Mouse (Mus musculus) thymus, postnatal 25 days (tissue): ENCODE data around the gene Vmn1r6.
"Not testable (repeated sequence)": the region's sequence is repeated elsewhere in the genome, so short reads cannot be mapped to it uniquely, and the experiment has no call there.

Source experiments
- DNase-seq: peaks from one replicate; pipeline ENCODE4 v3.0.0; 2022

Gene Vmn1r6

DNA sequence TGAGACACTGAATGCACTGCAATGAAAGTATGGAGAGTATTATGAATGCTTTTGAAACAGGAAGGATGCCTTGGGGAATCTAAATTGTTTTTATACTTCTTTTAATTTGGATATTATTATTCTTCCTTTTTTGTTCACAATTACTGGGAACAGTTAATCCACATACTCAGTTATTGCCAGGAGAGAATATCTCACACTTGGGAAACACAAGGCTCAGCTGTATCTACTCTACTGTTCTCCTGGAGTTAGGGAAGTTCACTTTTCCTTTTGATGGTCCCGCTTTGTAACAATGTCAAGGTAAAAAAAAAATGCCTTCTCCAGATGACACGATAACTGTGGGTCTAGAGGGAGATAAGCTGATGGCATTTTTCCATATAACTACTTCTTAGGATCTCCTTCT lies at the start of gene Vmn1r6:
Gene Vmn1r6 (plus strand): TSS at position 301 of the 400 bp plus-strand sequence.
- DNase-seq = no peak

DNA sequence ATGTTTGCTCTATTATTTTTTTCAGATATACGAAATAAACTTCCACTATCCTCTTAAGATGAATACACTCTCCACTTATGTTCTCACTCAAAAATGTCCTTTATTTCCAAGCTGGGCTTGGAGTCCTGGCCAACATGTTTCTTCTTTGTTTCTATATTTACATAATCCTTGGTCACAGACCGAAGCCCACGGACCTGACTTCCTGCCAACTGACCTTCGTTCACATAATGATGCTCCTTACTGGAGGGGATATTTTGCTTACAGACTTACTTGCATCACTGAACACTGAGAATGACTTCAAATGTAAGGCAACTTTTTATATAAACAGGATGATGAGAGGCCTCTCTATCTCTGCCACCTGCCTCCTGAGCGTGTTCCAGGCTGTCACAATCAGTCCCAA lies 40.6 kb upstream of the Vmn1r6 start:
- no peak for DNase-seq

DNA sequence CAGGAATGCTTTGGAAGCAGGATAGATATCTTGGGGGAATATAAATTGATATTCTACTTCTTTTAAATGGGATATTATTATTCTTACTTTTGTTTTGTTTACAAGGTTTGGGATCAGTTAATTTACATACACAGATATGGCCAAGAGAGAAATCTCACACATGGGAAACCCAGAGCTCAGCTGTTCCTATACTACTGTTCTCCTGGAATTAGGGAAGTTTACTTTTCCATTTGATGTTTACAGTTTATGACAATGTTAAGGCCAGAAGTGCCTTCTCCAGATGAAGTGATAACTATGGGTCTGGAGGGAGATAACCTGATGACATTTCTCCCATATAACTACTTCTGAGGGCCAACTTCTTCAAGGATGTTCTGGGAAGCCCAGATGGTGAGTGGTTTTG lies 27.1 kb upstream of the Vmn1r6 start, which contains the start of gene Vmn1r5:
Gene Vmn1r5 (plus strand): TSS at position 301 of the 400 bp plus-strand sequence.
- DNase-seq = no peak

DNA sequence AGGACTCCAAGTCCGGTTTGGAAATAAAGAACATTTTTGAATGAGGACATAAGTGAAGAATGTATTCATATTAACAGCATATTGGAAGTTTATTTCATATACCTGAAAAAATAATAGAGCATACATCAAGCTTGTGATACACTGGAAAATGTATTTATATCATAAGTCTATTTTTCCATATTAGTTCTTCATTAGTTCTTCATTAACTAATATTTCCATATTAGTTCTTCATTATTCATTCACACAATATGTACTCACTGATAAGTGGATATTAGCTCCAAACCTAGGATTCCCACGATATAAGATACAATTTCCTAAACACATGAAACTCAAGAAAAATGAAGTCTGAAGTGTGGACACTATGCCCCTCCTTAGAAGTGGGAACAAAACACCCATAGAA lies 28.2 kb downstream of the Vmn1r6 start, which contains the start of gene Vmn1r7:
Gene Vmn1r7 (minus strand): TSS at position 101 of the 400 bp plus-strand sequence.
- DNase-seq = not testable (repeated sequence)

DNA sequence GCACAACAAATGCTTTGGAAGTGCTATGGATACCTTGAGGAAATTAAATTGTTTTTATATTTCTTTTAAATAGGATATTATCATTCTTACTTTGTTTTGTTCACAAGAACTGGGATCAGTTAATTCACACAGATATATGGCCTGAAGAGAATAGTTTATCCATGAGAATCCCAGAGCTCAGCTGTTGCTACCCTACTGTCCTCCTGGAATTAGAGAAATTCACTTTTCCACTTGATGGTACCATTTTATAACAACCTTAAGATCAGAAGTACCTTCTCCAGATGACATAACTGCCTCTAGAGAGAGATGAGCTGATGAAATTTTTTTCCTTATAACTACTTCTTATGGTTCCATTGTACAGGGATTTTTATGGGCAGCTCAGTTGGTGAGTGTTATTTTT lies 34.9 kb downstream of the Vmn1r6 start, which contains the start of gene Vmn1r8:
Gene Vmn1r8 (plus strand): TSS at position 301 of the 400 bp plus-strand sequence.
- no peak for DNase-seq

DNA sequence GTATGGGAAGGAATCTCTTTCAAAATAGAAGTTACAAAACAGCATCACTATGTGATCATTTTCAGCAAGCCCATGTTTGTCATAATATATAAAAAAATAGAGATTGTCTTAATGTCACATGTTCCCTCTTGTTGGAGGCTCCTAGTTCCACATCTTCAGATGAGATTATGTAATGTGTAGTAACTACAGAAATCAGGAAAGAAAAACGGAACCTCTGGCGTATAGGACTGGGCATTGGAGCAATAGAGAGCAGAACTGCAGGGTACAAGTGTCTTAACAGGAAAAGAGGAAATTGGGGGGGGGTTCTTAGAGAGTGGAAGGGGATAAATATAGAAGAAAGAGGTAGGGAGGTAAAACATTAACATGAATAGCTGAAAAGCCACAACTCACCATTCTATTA lies 37.6 kb downstream of the Vmn1r6 start:
- DNase-seq = no peak
